Mouse (Mus musculus) cortical plate, adult 2 months (tissue): ENCODE data around the gene Sptb. TPM values are rescaled to one million over a fixed set of nuclear protein-coding genes. Genes with fewer than 3 reads are reported as not detected.
A peak's percentile ranks its signal among the peaks of the same experiment; 100 is the strongest.

Experiments
- H3K27ac ChIP-seq: fragments of 200-500 bp; 2 replicates; pipeline ENCODE4 v1.5.1; 2012; ENCODE audit warnings: low read length, control low read depth, inconsistent platforms; ENCODE audit not compliant: insufficient read depth
- H3K4me1 ChIP-seq: fragments of 200-500 bp; 2 replicates; pipeline ENCODE4 v1.6.1; 2011; ENCODE audit warnings: low read length; ENCODE audit not compliant: control insufficient read depth, insufficient read depth
- H3K4me3 ChIP-seq: fragments of 200-500 bp; 2 replicates; pipeline ENCODE4 v1.5.1; 2011; ENCODE audit warnings: mild to moderate bottlenecking, low read length, control low read depth; ENCODE audit not compliant: insufficient read depth
- CTCF ChIP-seq: fragments of 200-500 bp; IDR thresholded peaks from 2 replicates; pipeline ENCODE4 v1.5.1; 2011; ENCODE audit warnings: mild to moderate bottlenecking, control low read depth, low read length; ENCODE audit not compliant: insufficient read depth; ENCODE audit errors: extremely low read depth
- POLR2A ChIP-seq: fragments of 200-500 bp; IDR thresholded peaks from 2 replicates; pipeline ENCODE4 v1.6.1; 2011; ENCODE audit warnings: mild to moderate bottlenecking, low read length, control low read depth; ENCODE audit not compliant: insufficient read depth; ENCODE audit errors: extremely low read depth
- polyA plus RNA-seq: library from polyadenylated mRNA; depleted of rRNA; stranded (reverse); fragments of >200 nt; gene quantifications from 2 replicates; pipeline ENCODE4 v1.2.3, GENCODE M21; 2012

Gene Sptb
- polyA plus RNA-seq, 1 experiment, result 44.6 TPM

DNA sequence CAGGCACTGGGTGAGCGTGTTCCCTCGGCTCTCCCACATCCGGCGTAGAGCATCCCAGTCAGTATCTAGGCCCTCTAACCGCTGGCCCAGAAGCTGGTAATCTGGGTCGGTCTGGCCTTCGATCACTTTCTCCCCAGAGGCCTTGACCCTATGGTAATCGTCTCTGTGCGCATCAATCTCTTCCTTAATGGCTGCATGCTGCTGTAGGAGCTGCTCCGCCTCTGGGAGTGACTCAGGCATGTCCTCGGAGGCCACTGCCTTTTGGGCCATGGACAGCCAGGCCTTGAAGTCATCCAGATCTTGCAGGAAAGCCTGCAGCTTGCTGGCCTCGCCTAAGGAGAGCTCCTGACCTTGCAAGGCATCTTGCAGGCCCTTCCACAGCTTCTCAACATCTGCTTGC, 97.7 kb downstream of the Sptb start:
- Histone ChIP-seq H3K27ac (no peak overlapping the region), H3K4me1 (peaks cover 1% of the 10 kb centered on the region; the same call in 1 of the 2 replicates), H3K4me3 (no peak overlapping the region)
- TF ChIP-seq POLR2A (no peak), CTCF (no peak)

DNA sequence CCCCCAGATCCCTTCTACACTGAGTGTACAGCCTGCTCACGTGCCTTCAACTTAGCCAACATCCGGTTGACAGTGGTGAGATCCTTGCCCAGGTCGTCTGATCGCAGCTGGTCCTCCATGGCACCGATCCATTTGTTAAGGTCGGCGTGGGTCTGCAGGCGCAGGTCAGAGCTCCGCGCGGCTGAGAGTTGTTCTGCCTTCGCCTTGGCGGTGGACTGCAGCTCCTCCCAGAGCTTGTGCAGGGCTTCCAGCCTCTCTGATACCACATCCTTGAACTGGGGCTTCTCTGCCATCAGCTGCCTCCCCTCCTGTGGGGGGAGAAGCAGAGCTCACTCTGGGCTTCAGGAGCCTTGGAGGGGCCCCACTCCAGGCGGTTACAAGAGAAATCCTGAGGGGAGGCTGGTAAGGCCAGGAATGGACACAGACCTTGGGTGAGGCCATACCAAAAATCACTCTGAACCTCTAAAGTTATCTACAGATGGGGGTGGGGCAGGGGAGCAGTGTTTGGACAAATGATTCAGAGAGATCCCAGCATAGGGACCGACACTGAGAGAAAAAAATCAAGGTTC, 101.3 kb downstream of the Sptb start:
- TF ChIP-seq CTCF (no peak), POLR2A (no peak)
- no peak overlapping the region for H3K27ac ChIP-seq
- H3K4me3 ChIP-seq, result no peak overlapping the region
- peaks cover 1% of the 10 kb centered on the region; the same call in 1 of the 2 replicates for H3K4me1 ChIP-seq

- TF ChIP-seq CTCF, result no peak
- no peak for TF ChIP-seq POLR2A
- H3K4me1 ChIP-seq, result peaks cover 1% of the 10 kb centered on the region; the same call in 1 of the 2 replicates
- H3K4me3 ChIP-seq, result no peak overlapping the region
- H3K27ac ChIP-seq, result no peak overlapping the region
These were observed 102.1 kb downstream of the Sptb start for GRCm38 (mm10) chr12:76608241-76608640.

- Histone ChIP-seq H3K4me1 (peaks cover 1% of the 10 kb centered on the region; the same call in 1 of the 2 replicates), H3K27ac (no peak overlapping the region), H3K4me3 (no peak overlapping the region)
- TF ChIP-seq POLR2A, result no peak
- TF ChIP-seq CTCF, result no peak
These were observed 104.5 kb downstream of the Sptb start for GRCm38 (mm10) chr12:76605837-76606236.

DNA sequence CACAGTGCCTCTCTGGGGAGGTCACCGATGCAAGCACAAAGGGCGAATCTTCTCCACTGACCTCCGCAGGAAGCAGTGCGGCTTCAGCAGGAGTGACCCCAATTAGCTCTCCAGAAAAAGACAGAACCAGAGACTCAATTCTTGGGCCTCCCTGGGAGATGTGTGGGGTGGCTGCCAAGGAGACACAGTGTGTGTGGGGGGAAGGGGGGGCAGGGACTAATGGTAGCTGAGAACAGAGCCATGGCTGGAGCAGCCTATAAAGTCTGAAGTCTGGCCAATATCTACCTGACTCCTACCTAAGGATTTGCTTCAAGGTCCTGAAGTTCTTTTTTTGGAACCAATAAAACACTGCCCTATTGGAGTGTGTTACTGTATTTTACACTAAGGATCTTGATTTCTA, 105.8 kb downstream of the Sptb start:
- H3K27ac ChIP-seq, result no peak overlapping the region
- TF ChIP-seq POLR2A (no peak), CTCF (no peak)
- H3K4me1 ChIP-seq, result peaks cover 1% of the 10 kb centered on the region; the same call in 1 of the 2 replicates
- no peak overlapping the region for H3K4me3 ChIP-seq

DNA sequence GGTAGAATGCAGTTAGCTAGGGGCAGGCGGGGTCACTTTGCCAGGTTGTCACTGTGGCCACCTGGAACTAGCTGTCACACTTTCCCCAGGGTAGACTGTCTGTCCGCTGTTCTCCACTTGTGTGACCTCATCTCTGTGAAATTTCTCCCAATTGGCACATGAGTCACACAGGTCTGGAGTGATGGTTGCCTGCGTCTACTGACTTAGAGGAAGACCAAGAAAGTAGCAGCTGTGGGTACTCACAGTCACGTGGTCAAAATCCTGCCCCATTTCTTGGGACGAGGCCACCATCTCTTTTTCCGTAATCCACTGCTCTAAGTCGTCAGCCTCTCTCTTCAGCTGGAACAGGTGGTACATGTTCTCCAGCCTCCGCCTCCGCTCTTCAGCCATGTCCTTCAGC, 106.6 kb downstream of the Sptb start:
- no peak for TF ChIP-seq POLR2A
- TF ChIP-seq CTCF, result no peak
- H3K27ac ChIP-seq, result no peak overlapping the region
- H3K4me3 ChIP-seq, result no peak overlapping the region
- peaks cover 1% of the 10 kb centered on the region; the same call in 1 of the 2 replicates for H3K4me1 ChIP-seq

DNA sequence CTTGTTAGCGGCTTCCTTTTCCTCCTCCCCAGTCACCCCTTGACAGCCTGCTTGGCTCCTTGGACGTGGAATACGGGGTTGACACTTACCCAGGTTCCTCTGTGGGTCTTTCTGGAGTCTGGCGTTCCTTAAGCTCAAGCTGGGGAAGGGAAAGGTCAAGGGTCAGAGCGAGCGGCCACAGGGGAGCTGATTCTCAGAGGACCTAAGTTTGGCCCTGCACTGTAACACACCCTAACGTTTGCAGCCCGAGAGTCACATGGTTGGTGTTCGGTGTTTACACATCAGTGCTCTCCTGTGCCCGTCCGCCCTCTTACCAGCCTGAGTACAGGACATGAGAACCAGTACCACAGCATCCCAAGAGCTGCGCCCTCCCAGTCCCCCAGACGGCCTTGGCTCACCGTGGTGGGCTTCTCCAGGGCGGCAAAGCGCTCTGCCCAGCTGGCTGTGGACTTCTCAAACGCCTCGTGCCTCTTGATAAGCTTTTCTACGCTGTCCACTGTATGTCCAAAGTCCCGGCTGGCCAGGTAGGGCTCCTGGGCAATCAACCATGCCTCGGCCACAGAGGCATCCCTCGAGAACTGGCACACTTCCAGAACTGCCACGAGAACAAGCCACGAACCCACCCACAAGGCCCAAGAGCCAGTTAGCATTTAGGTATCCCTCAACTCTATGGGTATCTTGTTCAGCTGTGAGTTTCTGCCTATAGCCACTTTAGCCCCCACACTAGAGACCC, 112.0 kb downstream of the Sptb start:
- Histone ChIP-seq H3K27ac (no peak overlapping the region), H3K4me3 (no peak overlapping the region), H3K4me1 (peaks cover 7% of the 10 kb centered on the region)
- TF ChIP-seq CTCF, result no peak
- TF ChIP-seq POLR2A, result no peak

DNA sequence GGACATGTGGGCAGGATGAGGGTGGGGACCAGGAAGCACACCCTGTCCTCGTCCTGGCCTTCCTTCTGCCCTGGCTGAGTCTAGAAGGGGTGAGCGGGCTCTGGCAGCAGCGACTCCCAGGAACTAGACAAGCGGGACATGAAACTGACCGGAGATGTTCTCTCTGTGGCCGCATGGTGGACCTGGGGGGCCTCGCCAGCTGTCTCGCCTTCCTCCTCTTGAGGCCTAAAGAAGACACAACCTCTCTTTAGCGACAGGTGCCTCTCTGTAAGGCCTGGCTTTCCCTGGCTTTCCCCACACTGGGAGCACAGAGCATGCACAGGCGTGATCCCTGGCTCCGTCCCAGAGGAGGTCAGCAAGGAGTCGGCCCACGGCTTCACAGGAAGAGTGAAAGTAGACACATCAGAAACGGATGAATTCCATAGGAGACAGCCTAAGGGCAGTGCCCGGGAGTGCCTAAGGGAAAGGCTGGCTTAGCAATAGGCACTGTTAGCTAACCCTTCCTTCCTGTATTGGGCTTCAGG, 112.7 kb downstream of the Sptb start:
- H3K4me1 ChIP-seq, result peaks cover 7% of the 10 kb centered on the region
- H3K27ac ChIP-seq, result no peak overlapping the region
- H3K4me3 ChIP-seq, result no peak overlapping the region
- TF ChIP-seq POLR2A (no peak), CTCF (no peak)

DNA sequence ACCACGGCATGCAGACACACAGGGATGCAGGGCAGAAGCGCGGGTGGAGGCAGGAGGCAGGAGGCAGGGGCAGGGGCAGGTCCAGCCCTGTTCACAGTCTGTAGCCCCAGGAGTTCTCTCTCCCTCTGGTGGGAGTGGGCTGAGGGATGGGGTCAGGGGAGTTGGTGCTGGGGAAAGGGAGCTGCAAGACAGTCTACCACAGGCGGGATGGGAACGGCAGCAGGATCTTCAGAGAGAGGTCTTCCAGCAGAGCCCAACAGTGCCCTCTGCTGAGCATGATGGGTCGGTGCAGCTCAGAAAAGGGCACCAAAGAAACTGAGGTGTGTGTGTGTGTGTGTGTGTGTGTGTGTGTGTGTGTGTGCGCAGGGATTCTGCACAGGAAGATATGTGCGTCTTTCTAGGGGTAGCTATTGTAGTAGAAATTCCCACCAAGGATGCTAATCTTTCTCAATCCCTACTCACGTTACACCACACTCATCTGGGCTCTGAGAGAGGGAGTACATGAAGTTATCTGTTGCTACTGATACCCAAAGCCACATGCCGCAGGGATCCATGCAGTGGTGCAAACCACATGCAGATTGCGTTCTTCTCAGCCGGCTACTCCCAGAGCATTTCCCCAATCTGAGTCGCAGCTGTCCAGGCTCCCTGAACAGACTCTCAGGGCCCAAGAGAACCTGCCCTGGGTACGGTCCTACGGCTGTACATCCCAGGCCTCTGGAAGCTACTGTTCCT, 113.9 kb downstream of the Sptb start:
- Histone ChIP-seq H3K4me3 (no peak overlapping the region), H3K4me1 (peaks cover 7% of the 10 kb centered on the region), H3K27ac (no peak overlapping the region)
- TF ChIP-seq CTCF, result peak; percentile 90
- no peak for TF ChIP-seq POLR2A
